Mouse (Mus musculus) limb, embryonic 14.5 days (tissue): ENCODE measurements around the gene Myo1g. TPM values are rescaled to one million over a fixed set of nuclear protein-coding genes. Genes with fewer than 3 reads are reported as not detected.

ENCODE experiments used
- ATAC-seq: fragments of 200-750 bp; cut with Nextera tagmentation; 2 replicates; pipeline ENCODE4 v1.8.0; 2017; ENCODE audit warnings: low read depth, moderate number of reproducible peaks, moderate TSS enrichment; ENCODE audit not compliant: low FRiP score
- DNase-seq: peaks from one replicate; pipeline ENCODE4 v3.0.0-alpha.2; 2015; ENCODE audit warnings: low spot score
- H3K27ac ChIP-seq: fragments of 300-500 bp; sonication (generic); replicated peaks from 2 replicates; pipeline ENCODE4 v1.5.1; 2014; ENCODE audit warnings: low read depth, mild to moderate bottlenecking, low read length, moderate library complexity, mixed read lengths
- H3K27me3 ChIP-seq: fragments of 300-500 bp; sonication (generic); 2 replicates; pipeline ENCODE4 v1.6.1; 2014; ENCODE audit warnings: low read length, mixed read lengths; ENCODE audit not compliant: control insufficient read depth, insufficient read depth
- H3K36me3 ChIP-seq: fragments of 300-500 bp; sonication (generic); 2 replicates; pipeline ENCODE4 v1.6.1; 2014; ENCODE audit warnings: mild to moderate bottlenecking, low read length, moderate library complexity, mixed read lengths; ENCODE audit not compliant: control insufficient read depth, insufficient read depth
- H3K4me1 ChIP-seq: fragments of 300-500 bp; sonication (generic); 2 replicates; pipeline ENCODE4 v1.6.1; 2014; ENCODE audit warnings: antibody characterized with exemption, low read length, mixed read lengths; ENCODE audit not compliant: control insufficient read depth, insufficient read depth
- H3K4me2 ChIP-seq: fragments of 300-500 bp; sonication (generic); replicated peaks from 2 replicates; pipeline ENCODE4 v1.6.1; 2014; ENCODE audit warnings: low read depth, mild to moderate bottlenecking, low read length, moderate library complexity; ENCODE audit not compliant: severe bottlenecking
- H3K4me3 ChIP-seq: fragments of 300-500 bp; sonication (generic); replicated peaks from 2 replicates; pipeline ENCODE4 v1.5.1; 2014; ENCODE audit warnings: low read length
- H3K9ac ChIP-seq: fragments of 300-500 bp; sonication (generic); 2 replicates; pipeline ENCODE4 v1.6.1; 2014; ENCODE audit warnings: mild to moderate bottlenecking, low read depth, low read length, moderate library complexity; ENCODE audit not compliant: severe bottlenecking
- H3K9me3 ChIP-seq: fragments of 300-500 bp; sonication (generic); 2 replicates; pipeline ENCODE4 v1.6.1; 2016; ENCODE audit warnings: low read length; ENCODE audit not compliant: control insufficient read depth
- POLR2A ChIP-seq: fragments of 200-500 bp; IDR thresholded peaks from 2 replicates; pipeline ENCODE4 v1.8.0; 2012; ENCODE audit warnings: inconsistent platforms, mild to moderate bottlenecking, moderate library complexity, borderline replicate concordance; ENCODE audit not compliant: insufficient read depth, insufficient read length; ENCODE audit errors: extremely low read depth
- whole genome bisulfite sequencing: fragments of 180-500 bp; shearing (Covaris S2); extraction: QIAGEN DNeasy Blood & Tissue Kit; methylation state at CpG from one replicate; pipeline ENCODE4 v1.1.7; 2014; 5-methylcytosine and 5-hydroxymethylcytosine counted together
- polyA plus RNA-seq, 2 experiments: library from polyadenylated mRNA; depleted of rRNA in 1 of 2; stranded (reverse) in 1 of 2; unstranded in 1 of 2; fragments of >200 nt; fragmentation: Nextera tagmentation in 1 of 2; extraction: Ambion mirVana in 1 of 2; gene quantifications; 2 replicates each; pipeline versions ENCODE4 v1.2.1 to v1.2.3; 2012 to 2014

Myo1g gene
- polyA plus RNA-seq, 2 experiments, result 3.2 to 3.9 TPM

- peaks cover 26% of the 10 kb centered on the region for H3K36me3 ChIP-seq
- no peak for DNase-seq
- H3K4me1 ChIP-seq, result 0 out of 2 replicates have a peak, but pooled peaks cover 2% of the 10 kb centered on the region
- H3K4me2 ChIP-seq, result no peak overlapping the region
- no peaks in the 10 kb centered on the region for H3K9me3 ChIP-seq
- 85% methylated on average over 1 of the region's 1 CpGs for WGBS
- TF ChIP-seq POLR2A, result no peak
- no peak overlapping the region for H3K27ac ChIP-seq
- no peaks in the 10 kb centered on the region for H3K27me3 ChIP-seq
- H3K9ac ChIP-seq, result no peak overlapping the region
- ATAC-seq, result no peak
- H3K4me3 ChIP-seq, result no peak overlapping the region
Observed at GRCm38 (mm10) chr11:6525241-6525640, 4.5 kb upstream of the Myo1g start.

GRCm38 (mm10) chr11:6524880-6525238, 4.1 kb upstream of the Myo1g start:
- no peak for ATAC-seq
- no peak overlapping the region for H3K27ac ChIP-seq
- no peak for DNase-seq

GRCm38 (mm10) chr11:6524165-6524879, 3.6 kb upstream of the Myo1g start:
- WGBS, result 88% methylated on average over 8 of the region's 8 CpGs
- Histone ChIP-seq H3K9me3 (no peaks in the 10 kb centered on the region), H3K36me3 (peaks cover 26% of the 10 kb centered on the region), H3K27me3 (no peaks in the 10 kb centered on the region), H3K4me2 (no peak overlapping the region), H3K9ac (no peak overlapping the region), H3K4me3 (no peak overlapping the region), H3K4me1 (0 out of 2 replicates have a peak, but pooled peaks cover 2% of the 10 kb centered on the region), H3K27ac (no peak overlapping the region)
- DNase-seq (no peak), ATAC-seq (no peak)
- TF ChIP-seq POLR2A, result no peak

More at GRCm38 (mm10) chr11:6524880-6525238, 4.1 kb upstream of the Myo1g start:
- WGBS, result 83% methylated on average over 4 of the region's 4 CpGs
- no peaks in the 10 kb centered on the region for H3K9me3 ChIP-seq
- H3K4me1 ChIP-seq, result 0 out of 2 replicates have a peak, but pooled peaks cover 2% of the 10 kb centered on the region
- no peak for TF ChIP-seq POLR2A
- peaks cover 26% of the 10 kb centered on the region for H3K36me3 ChIP-seq
- H3K9ac ChIP-seq, result no peak overlapping the region
- H3K27me3 ChIP-seq, result no peaks in the 10 kb centered on the region
- no peak overlapping the region for H3K4me2 ChIP-seq
- H3K4me3 ChIP-seq, result no peak overlapping the region

GRCm38 (mm10) chr11:6523662-6524088, 2.9 kb upstream of the Myo1g start:
- no peak for DNase-seq
- no peak overlapping the region for H3K4me2 ChIP-seq

GRCm38 (mm10) chr11:6522782-6523525, 2.2 kb upstream of the Myo1g start:
- ATAC-seq (no peak), DNase-seq (no peak)
- no peak overlapping the region for H3K27ac ChIP-seq
- 70% methylated on average over 9 of the region's 9 CpGs for WGBS
- peaks cover 26% of the 10 kb centered on the region for H3K36me3 ChIP-seq
- H3K27me3 ChIP-seq, result no peaks in the 10 kb centered on the region
- H3K9me3 ChIP-seq, result no peaks in the 10 kb centered on the region
- no peak overlapping the region for H3K4me2 ChIP-seq
- no peak for TF ChIP-seq POLR2A
- H3K9ac ChIP-seq, result no peak overlapping the region
- no peak overlapping the region for H3K4me3 ChIP-seq
- 0 out of 2 replicates have a peak, but pooled peaks cover 2% of the 10 kb centered on the region for H3K4me1 ChIP-seq

More at GRCm38 (mm10) chr11:6523662-6524088, 2.9 kb upstream of the Myo1g start:
- ATAC-seq, result no peak
- H3K27ac ChIP-seq, result no peak overlapping the region
- no peak overlapping the region for H3K9ac ChIP-seq
- no peaks in the 10 kb centered on the region for H3K9me3 ChIP-seq
- H3K36me3 ChIP-seq, result peaks cover 26% of the 10 kb centered on the region
- 42% methylated on average over 1 of the region's 1 CpGs for WGBS
- 0 out of 2 replicates have a peak, but pooled peaks cover 2% of the 10 kb centered on the region for H3K4me1 ChIP-seq
- no peak for TF ChIP-seq POLR2A
- no peaks in the 10 kb centered on the region for H3K27me3 ChIP-seq
- H3K4me3 ChIP-seq, result no peak overlapping the region
